Mouse (Mus musculus) stomach, embryonic 15.5 days (tissue): ENCODE measurements around the gene Aacs. TPM values are rescaled to one million over a fixed set of nuclear protein-coding genes. Genes with fewer than 3 reads are reported as not detected.

ENCODE experiments used
- ATAC-seq: fragments of 200-750 bp; cut with Nextera tagmentation; 2 replicates; pipeline ENCODE4 v1.8.0; 2017; ENCODE audit warnings: low read depth, moderate number of reproducible peaks, moderate TSS enrichment; ENCODE audit not compliant: insufficient read depth, low FRiP score
- H3K27ac ChIP-seq: fragments of 300-500 bp; sonication (generic); 2 replicates; pipeline ENCODE4 v1.5.1; 2015; ENCODE audit warnings: mild to moderate bottlenecking, inconsistent platforms
- H3K27me3 ChIP-seq: fragments of 300-500 bp; sonication (generic); replicated peaks from 2 replicates; pipeline ENCODE4 v1.6.1; 2015; ENCODE audit warnings: inconsistent platforms
- H3K36me3 ChIP-seq: fragments of 300-500 bp; sonication (generic); 2 replicates; pipeline ENCODE4 v1.6.1; 2015; ENCODE audit warnings: inconsistent platforms
- H3K4me1 ChIP-seq: fragments of 300-500 bp; sonication (generic); 2 replicates; pipeline ENCODE4 v1.6.1; 2015; ENCODE audit warnings: inconsistent platforms
- H3K4me2 ChIP-seq: fragments of 300-500 bp; sonication (generic); 2 replicates; pipeline ENCODE4 v1.6.1; 2015; ENCODE audit warnings: mild to moderate bottlenecking, inconsistent platforms
- H3K4me3 ChIP-seq: fragments of 300-500 bp; sonication (generic); replicated peaks from 2 replicates; pipeline ENCODE4 v1.5.1; 2015; ENCODE audit warnings: inconsistent platforms
- H3K9ac ChIP-seq: fragments of 300-500 bp; sonication (generic); 2 replicates; pipeline ENCODE4 v1.6.1; 2015; ENCODE audit warnings: inconsistent platforms
- H3K9me3 ChIP-seq: fragments of 300-500 bp; sonication (generic); 2 replicates; pipeline ENCODE4 v1.6.1; 2016; ENCODE audit warnings: inconsistent platforms
- WGBS: fragments of 180-500 bp; shearing (Covaris S2); methylation state at CpG from one replicate; pipeline ENCODE4 v1.1.7; 2015; 5-methylcytosine and 5-hydroxymethylcytosine counted together
- polyA plus RNA-seq: library from polyadenylated mRNA; unstranded; fragments of >200 nt; fragmentation: Nextera tagmentation; extraction: Ambion mirVana; gene quantifications from 2 replicates; pipeline ENCODE4 v1.2.1, GENCODE M21; 2015

The Aacs gene
- polyA plus RNA-seq, 1 experiment from 2014 or later: 58.8 TPM

DNA sequence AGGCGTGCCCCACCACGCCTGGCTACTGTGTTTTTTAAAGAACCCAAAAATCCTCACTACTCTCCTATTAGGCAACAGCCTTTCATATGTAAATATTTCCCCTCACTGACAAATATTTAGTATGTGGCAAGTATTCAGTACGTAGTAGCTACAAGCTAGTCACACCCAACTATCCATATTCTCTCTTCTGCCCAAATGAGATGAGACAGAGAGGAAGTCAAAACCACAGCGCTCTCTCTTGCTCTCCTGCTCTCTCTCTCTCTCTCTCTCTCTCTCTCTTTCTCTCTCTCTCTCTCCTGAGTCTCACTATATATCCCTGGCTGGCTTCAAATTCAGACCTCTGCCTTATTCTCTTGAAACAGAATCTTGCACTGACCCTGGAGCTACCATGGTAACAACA, 31.1 kb upstream of the Aacs start:
- H3K4me2 ChIP-seq: no peak overlapping the region
- H3K9ac ChIP-seq: no peak overlapping the region
- 76% methylated on average over 4 of the region's 4 CpGs for WGBS
- H3K4me1 ChIP-seq: 0 out of 2 replicates have a peak, but pooled peaks cover 8% of the 10 kb centered on the region
- no peak overlapping the region for H3K27ac ChIP-seq
- H3K4me3 ChIP-seq: no peak overlapping the region
- H3K36me3 ChIP-seq: no peaks in the 10 kb centered on the region
- ATAC-seq: no peak
- H3K9me3 ChIP-seq: no peaks in the 10 kb centered on the region
- H3K27me3 ChIP-seq: no peaks in the 10 kb centered on the region

DNA sequence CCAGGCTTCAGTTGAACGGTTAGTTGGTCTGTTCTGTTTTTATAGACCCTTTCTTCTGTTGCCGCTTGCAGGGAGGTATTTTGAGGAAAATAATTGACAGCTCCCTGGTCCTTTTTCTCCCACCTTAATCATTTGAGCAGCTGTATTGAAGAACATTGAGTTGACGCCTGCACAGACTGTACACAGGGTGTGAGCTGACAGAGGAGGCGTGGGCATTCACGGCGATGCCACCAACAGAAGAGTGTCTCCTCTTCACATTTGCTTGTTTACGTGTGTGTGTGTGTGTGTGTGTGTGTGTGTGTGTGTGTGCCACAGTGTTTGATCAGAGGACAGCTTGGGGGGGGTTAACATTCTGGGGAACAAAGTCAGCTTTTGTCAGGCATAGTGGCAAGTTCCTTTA, 29.3 kb upstream of the Aacs start:
- no peaks in the 10 kb centered on the region for H3K9me3 ChIP-seq
- H3K36me3 ChIP-seq: no peaks in the 10 kb centered on the region
- no peak for ATAC-seq
- 0 out of 2 replicates have a peak, but pooled peaks cover 5% of the 10 kb centered on the region for H3K4me1 ChIP-seq
- H3K4me3 ChIP-seq: no peak overlapping the region
- no peak overlapping the region for H3K9ac ChIP-seq
- no peak overlapping the region for H3K4me2 ChIP-seq
- H3K27ac ChIP-seq: no peak overlapping the region
- WGBS: 79% methylated on average over 7 of the region's 7 CpGs
- H3K27me3 ChIP-seq: no peaks in the 10 kb centered on the region

DNA sequence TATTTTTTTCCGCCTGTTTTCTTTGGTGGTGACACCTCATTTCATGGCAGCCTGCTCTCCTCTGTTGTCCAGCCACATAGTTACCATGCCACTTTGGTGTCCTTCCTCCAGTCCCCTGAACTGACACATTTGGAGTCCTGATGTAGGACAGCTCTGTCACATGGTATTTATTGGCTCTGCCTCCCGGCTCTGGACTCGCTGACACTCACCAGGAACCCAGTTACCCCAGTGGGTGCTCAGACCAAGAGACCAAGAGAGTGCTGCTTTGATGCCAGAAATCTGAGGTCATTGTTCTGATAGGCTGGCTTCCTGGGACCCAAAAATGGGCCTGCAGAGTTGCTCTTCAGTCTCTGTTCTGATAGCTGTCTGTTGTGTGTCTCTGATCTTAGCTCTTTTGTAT, 27.6 kb upstream of the Aacs start:
- no peak overlapping the region for H3K4me3 ChIP-seq
- 0 out of 2 replicates have a peak, but pooled peaks cover 4% of the 10 kb centered on the region for H3K36me3 ChIP-seq
- ATAC-seq: no peak
- WGBS: 78% methylated on average over 3 of the region's 3 CpGs
- no peak overlapping the region for H3K9ac ChIP-seq
- H3K4me1 ChIP-seq: no peaks in the 10 kb centered on the region
- no peaks in the 10 kb centered on the region for H3K9me3 ChIP-seq
- no peaks in the 10 kb centered on the region for H3K27me3 ChIP-seq
- H3K4me2 ChIP-seq: no peak overlapping the region
- H3K27ac ChIP-seq: no peak overlapping the region

DNA sequence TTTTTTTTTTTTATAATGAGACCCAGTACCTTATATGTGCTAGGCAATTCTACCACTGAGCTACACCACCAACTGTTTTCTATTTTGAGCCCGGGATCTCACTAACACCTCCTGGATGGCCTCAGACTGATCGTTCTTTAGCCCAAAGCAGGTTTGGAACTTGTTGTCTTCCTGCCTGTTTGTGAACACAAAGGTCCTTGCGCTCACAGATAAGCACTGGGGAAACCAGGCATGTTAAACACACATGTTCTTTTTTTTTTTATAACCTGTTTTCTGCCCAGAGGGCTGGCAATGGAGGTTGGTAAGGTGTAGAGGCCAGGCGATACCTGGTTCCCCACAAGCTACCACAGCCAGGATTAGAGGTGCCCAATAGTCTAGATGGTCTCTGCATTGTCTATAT, 27.0 kb upstream of the Aacs start:
- no peaks in the 10 kb centered on the region for H3K9me3 ChIP-seq
- H3K27me3 ChIP-seq: no peaks in the 10 kb centered on the region
- WGBS: 92% methylated on average over 4 of the region's 4 CpGs
- no peak overlapping the region for H3K4me2 ChIP-seq
- H3K4me3 ChIP-seq: no peak overlapping the region
- no peak overlapping the region for H3K9ac ChIP-seq
- no peaks in the 10 kb centered on the region for H3K4me1 ChIP-seq
- H3K27ac ChIP-seq: no peak overlapping the region
- 0 out of 2 replicates have a peak, but pooled peaks cover 9% of the 10 kb centered on the region for H3K36me3 ChIP-seq
- no peak for ATAC-seq

DNA sequence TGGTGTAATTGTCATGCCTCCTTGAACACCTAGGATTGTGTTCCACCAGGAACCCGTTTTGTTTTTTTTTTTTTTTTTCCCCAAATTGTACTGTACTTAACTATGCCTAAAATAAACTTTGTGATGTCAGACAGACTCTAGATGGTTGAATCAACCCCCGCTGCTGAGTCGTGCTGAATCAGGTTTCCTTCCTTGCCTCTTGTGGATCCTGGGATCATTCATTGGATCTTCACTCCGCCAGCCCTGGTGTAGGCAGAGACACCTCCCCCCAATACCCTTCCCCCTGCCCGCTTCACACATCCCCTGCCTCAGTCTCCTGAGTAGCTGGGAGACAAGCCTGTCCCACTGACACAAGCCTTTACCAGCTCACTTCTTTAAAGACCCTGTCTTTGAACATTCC, 26.3 kb upstream of the Aacs start:
- Histone ChIP-seq H3K27me3 (no peaks in the 10 kb centered on the region), H3K9ac (no peak overlapping the region), H3K4me2 (no peak overlapping the region), H3K9me3 (no peaks in the 10 kb centered on the region), H3K27ac (no peak overlapping the region), H3K36me3 (0 out of 2 replicates have a peak, but pooled peaks cover 9% of the 10 kb centered on the region), H3K4me3 (no peak overlapping the region), H3K4me1 (no peaks in the 10 kb centered on the region)
- no peak for ATAC-seq
- WGBS: 77% methylated on average over 5 of the region's 5 CpGs

DNA sequence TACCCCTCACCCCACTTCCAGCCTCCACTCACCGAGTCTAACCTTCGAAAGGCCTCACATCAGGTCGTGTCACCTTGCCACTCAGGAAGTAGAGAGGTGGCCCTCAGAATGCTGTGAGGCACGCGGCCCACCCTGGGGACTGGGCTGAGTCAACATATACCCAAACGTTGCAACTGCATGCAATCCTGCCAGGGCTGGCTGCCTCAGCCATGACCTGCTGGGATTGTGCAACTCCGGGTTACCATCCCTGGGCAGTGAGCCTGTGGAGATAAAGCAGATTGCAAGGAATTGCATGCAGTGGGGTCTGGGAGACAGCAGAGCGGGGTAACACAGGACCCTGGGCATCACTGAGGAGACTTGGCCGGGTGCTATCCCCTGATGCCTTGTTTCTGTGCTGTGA, 23.0 kb upstream of the Aacs start:
- Histone ChIP-seq H3K27me3 (no peaks in the 10 kb centered on the region), H3K4me3 (no peak overlapping the region), H3K4me2 (no peak overlapping the region), H3K4me1 (no peaks in the 10 kb centered on the region), H3K9ac (no peak overlapping the region), H3K9me3 (no peaks in the 10 kb centered on the region), H3K27ac (no peak overlapping the region), H3K36me3 (0 out of 2 replicates have a peak, but pooled peaks cover 9% of the 10 kb centered on the region)
- ATAC-seq: no peak
- 92% methylated on average over 9 of the region's 9 CpGs for WGBS

DNA sequence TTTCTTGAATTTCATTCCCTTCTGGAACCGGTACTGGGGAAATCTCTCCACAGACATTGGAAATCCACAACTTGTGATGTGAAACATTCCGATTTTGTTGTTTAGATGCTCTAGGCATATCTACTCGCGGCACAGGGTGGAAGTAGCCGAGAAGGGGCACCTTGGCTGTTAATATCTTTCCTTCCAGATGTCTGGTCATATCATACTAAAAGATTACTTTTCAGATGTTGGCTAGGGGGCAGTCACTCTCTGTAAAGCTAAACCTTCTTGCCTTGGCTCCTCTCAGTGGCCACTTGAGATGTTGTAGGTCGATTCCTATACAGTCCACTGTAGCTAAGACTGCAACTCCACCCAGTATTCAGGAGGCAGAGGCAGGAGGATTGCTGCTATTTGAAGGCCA, 19.5 kb upstream of the Aacs start:
- 88% methylated on average over 6 of the region's 6 CpGs for WGBS
- Histone ChIP-seq H3K36me3 (0 out of 2 replicates have a peak, but pooled peaks cover 9% of the 10 kb centered on the region), H3K4me1 (no peaks in the 10 kb centered on the region), H3K9ac (no peak overlapping the region), H3K9me3 (no peaks in the 10 kb centered on the region), H3K27ac (no peak overlapping the region), H3K4me2 (no peak overlapping the region), H3K27me3 (no peaks in the 10 kb centered on the region), H3K4me3 (no peak overlapping the region)
- no peak for ATAC-seq

DNA sequence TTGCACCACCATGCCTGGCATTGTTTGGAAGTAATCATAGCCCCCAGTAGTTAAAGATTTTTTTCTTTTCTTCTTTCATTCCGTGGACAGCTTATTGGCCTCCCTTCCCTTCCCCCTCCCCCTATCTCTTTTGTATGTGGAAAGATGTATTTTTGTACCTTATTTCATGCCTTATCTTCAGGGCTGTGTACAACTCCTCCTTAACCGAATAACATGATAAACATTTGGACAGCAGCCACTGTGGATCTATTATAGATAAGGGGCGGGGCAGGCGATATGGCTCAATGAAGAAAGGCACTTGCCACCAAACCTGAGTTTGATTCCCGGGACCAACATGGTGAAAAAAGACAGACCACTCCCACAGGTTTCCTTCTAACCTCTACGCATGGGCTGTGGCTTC, 18.1 kb upstream of the Aacs start:
- H3K4me2 ChIP-seq: no peak overlapping the region
- H3K27me3 ChIP-seq: no peaks in the 10 kb centered on the region
- no peaks in the 10 kb centered on the region for H3K9me3 ChIP-seq
- no peaks in the 10 kb centered on the region for H3K4me1 ChIP-seq
- H3K36me3 ChIP-seq: 0 out of 2 replicates have a peak, but pooled peaks cover 7% of the 10 kb centered on the region
- no peak for ATAC-seq
- no peak overlapping the region for H3K9ac ChIP-seq
- H3K4me3 ChIP-seq: no peak overlapping the region
- 71% methylated on average over 6 of the region's 6 CpGs for WGBS
- H3K27ac ChIP-seq: no peak overlapping the region

DNA sequence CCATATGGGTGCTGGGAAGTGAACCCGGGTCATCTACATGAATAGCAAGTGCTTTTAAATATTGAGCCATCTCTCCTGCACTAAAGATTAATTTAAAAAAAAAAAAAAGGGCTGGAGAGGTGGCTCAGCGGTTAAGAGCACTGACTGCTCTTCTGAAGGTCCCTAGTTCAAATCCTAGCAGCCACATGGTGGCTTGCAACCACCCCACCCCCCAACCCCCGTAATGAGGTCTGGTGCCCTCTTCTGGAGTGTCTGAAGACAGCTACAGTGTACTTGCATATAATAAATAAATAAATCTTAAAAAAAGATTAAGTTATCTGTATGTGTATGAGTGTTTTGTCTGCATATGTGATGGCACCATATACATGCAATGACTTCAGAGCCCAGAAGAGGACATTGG, 15.0 kb upstream of the Aacs start:
- Histone ChIP-seq H3K9me3 (no peaks in the 10 kb centered on the region), H3K27ac (no peak overlapping the region), H3K9ac (no peak overlapping the region), H3K27me3 (no peaks in the 10 kb centered on the region), H3K4me1 (peaks cover 6% of the 10 kb centered on the region), H3K4me3 (no peak overlapping the region), H3K4me2 (no peak overlapping the region), H3K36me3 (no peaks in the 10 kb centered on the region)
- ATAC-seq: no peak
- WGBS: 82% methylated on average over 3 of the region's 3 CpGs

DNA sequence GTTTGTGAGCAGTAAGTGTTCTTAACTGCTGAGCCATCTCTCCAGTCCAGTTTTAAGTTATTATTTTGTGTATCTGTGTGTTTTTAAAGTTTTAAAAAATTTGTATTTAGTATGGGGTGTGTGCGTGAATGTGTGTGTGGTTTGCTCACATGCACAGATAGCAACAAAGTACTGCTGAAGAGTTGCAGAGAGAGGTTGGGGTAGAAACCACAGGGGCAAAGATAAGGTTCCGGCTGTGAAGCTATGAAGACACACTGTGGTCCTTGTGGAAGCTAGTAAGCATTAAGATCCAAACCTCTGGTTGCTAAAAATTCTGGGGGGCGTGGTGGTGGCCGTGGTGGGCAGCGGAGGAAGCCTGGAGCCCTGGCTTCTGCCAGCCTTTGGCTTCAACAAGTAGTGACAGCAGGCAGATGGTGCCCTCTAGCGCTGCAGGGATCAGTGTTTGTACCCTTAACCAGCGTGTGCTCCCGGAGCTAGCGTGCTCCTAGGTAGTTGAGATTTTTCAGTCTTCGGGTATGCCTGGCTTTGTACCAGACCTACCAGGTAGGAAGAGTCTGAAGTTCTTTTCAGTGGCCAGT, 13.7 kb upstream of the Aacs start:
- Histone ChIP-seq H3K27ac (no peak overlapping the region), H3K27me3 (no peaks in the 10 kb centered on the region), H3K9me3 (no peaks in the 10 kb centered on the region), H3K4me1 (peaks cover 6% of the 10 kb centered on the region), H3K4me3 (no peak overlapping the region), H3K9ac (no peak overlapping the region), H3K36me3 (no peaks in the 10 kb centered on the region), H3K4me2 (no peak overlapping the region)
- WGBS: 51% methylated on average over 10 of the region's 10 CpGs
- ATAC-seq: no peak

DNA sequence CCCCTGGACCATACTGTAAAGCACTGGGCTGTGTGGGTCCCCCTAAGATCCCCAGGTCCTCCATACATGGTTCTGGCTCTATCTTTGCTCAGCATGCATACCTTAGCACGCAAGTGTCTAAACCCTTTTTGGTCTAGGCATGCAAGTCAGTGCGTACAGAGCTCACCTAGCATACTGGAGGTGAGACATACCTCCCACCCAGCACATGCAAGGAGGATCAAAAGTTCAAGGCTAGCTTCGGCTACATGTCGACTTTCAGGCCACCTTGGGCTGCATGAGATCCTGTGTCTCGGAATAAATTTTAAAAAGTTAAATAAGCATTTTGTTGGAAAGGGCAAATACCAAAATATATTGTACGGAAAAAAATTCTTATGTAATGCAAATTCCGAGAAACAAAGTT, 10.4 kb upstream of the Aacs start:
- H3K27me3 ChIP-seq: no peaks in the 10 kb centered on the region
- peaks cover 6% of the 10 kb centered on the region for H3K4me1 ChIP-seq
- H3K4me2 ChIP-seq: peak overlapping the region; percentile 49
- no peak overlapping the region for H3K9ac ChIP-seq
- WGBS: 32% methylated on average over 7 of the region's 7 CpGs
- no peaks in the 10 kb centered on the region for H3K36me3 ChIP-seq
- H3K27ac ChIP-seq: peak overlapping the region; percentile 67
- no peaks in the 10 kb centered on the region for H3K9me3 ChIP-seq
- no peak for ATAC-seq
- peak overlapping the region; percentile 38; the same call in 1 of the 2 replicates for H3K4me3 ChIP-seq

DNA sequence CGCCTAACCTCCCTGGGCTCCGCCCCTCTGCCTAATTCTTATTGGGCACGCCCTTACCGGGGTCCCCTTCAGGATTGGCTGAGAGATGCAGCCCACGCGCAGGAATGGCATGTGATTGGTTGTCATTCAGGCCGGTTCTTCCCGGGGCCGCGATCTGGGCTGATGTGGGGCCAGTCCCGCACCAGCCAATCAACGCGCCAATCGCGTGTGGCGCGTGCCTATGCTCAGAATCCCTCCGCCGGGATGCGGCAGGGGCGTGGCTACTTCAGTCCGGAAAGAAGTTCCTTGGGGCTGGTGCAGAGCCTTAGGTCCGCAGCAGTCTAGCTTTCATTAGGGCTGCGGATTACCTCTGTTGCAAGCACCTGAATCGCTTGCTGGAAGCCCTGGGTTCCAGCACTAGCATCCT, 9.9 kb upstream of the Aacs start:
- Histone ChIP-seq H3K9me3 (no peaks in the 10 kb centered on the region), H3K4me1 (peaks cover 6% of the 10 kb centered on the region), H3K4me2 (peak overlapping the region; percentile 49), H3K36me3 (no peaks in the 10 kb centered on the region), H3K9ac (no peak overlapping the region), H3K27me3 (no peaks in the 10 kb centered on the region), H3K27ac (peak overlapping the region; percentile 49; the same call in 1 of the 2 replicates), H3K4me3 (peak overlapping the region; percentile 38)
- whole genome bisulfite sequencing: under 1% methylated on average over 25 of the region's 25 CpGs
- ATAC-seq: peak; percentile 100

DNA sequence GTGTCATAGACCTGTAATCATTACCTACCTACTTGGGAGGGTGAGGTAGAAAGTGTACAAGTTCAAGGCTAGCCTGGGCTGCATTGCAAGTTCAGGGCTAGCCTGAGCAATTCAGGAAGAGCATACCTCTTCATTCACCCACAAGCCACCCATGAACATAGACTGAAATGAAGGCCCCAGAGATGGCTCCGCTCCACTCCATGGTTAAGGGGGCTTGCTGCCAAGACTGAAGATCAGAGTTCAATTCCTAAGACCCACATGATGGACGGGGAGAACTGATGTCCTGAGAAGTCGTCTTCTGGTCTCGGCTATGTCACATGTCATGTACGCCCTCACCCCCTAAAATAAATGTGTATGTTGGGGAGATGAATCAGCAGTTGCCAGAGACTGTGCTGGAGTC, 9.1 kb upstream of the Aacs start:
- H3K9me3 ChIP-seq: no peaks in the 10 kb centered on the region
- no peaks in the 10 kb centered on the region for H3K27me3 ChIP-seq
- H3K4me3 ChIP-seq: no peak overlapping the region
- H3K4me2 ChIP-seq: no peak overlapping the region
- no peak overlapping the region for H3K9ac ChIP-seq
- no peaks in the 10 kb centered on the region for H3K36me3 ChIP-seq
- H3K4me1 ChIP-seq: peaks cover 6% of the 10 kb centered on the region
- no peak overlapping the region for H3K27ac ChIP-seq
- ATAC-seq: no peak
- WGBS: 80% methylated on average over 5 of the region's 5 CpGs
